Mouse (Mus musculus) intestine, embryonic 15.5 days (tissue): ENCODE measurements at regions not wholly inside any gene's neighbourhood (a gene's known extent, or its start where the extent isn't known, plus 50 kb on each side); places are given as distances from the start of the nearest gene placed in this dataset.
A peak's percentile ranks its signal among the peaks of the same experiment; 100 is the strongest.

Experiments
- ATAC-seq: fragments of 200-750 bp; cut with Nextera tagmentation; 2 replicates; pipeline ENCODE4 v1.8.0; 2017; ENCODE audit warnings: moderate TSS enrichment, moderate library complexity
- H3K27ac ChIP-seq: fragments of 300-500 bp; sonication (generic); 2 replicates; pipeline ENCODE4 v1.5.1; 2015; ENCODE audit warnings: mild to moderate bottlenecking, inconsistent platforms
- H3K27me3 ChIP-seq: fragments of 300-500 bp; sonication (generic); replicated peaks from 2 replicates; pipeline ENCODE4 v1.6.1; 2015; ENCODE audit warnings: inconsistent platforms
- H3K36me3 ChIP-seq: fragments of 300-500 bp; sonication (generic); 2 replicates; pipeline ENCODE4 v1.6.1; 2015; ENCODE audit warnings: inconsistent platforms
- H3K4me1 ChIP-seq: fragments of 300-500 bp; sonication (generic); replicated peaks from 2 replicates; pipeline ENCODE4 v1.6.1; 2015; ENCODE audit warnings: inconsistent platforms
- H3K4me2 ChIP-seq: fragments of 300-500 bp; sonication (generic); replicated peaks from 2 replicates; pipeline ENCODE4 v1.6.1; 2015; ENCODE audit warnings: mild to moderate bottlenecking, inconsistent platforms
- H3K4me3 ChIP-seq: fragments of 300-500 bp; sonication (generic); replicated peaks from 2 replicates; pipeline ENCODE4 v1.5.1; 2015; ENCODE audit warnings: inconsistent platforms
- H3K9ac ChIP-seq: fragments of 300-500 bp; sonication (generic); 2 replicates; pipeline ENCODE4 v1.6.1; 2015; ENCODE audit warnings: inconsistent platforms
- H3K9me3 ChIP-seq: fragments of 300-500 bp; sonication (generic); 2 replicates; pipeline ENCODE4 v1.6.1; 2016; ENCODE audit warnings: inconsistent platforms
- WGBS: fragments of 180-500 bp; shearing (Covaris S2); methylation state at CpG from one replicate; pipeline ENCODE4 v1.1.7; 2015; 5-methylcytosine and 5-hydroxymethylcytosine counted together

GRCm38 (mm10) chr19:14736514-14736913 is 138.7 kb upstream of the Tle4 start:
- WGBS: 97% methylated on average over 1 of the region's 1 CpGs
- H3K27ac ChIP-seq: no peak overlapping the region
- H3K4me2 ChIP-seq: no peak overlapping the region
- no peak overlapping the region for H3K4me3 ChIP-seq
- no peak overlapping the region for H3K9ac ChIP-seq
- no peak for ATAC-seq
- H3K36me3 ChIP-seq: no peaks in the 10 kb centered on the region
- H3K4me1 ChIP-seq: no peaks in the 10 kb centered on the region
- no peaks in the 10 kb centered on the region for H3K9me3 ChIP-seq
- no peaks in the 10 kb centered on the region for H3K27me3 ChIP-seq

DNA sequence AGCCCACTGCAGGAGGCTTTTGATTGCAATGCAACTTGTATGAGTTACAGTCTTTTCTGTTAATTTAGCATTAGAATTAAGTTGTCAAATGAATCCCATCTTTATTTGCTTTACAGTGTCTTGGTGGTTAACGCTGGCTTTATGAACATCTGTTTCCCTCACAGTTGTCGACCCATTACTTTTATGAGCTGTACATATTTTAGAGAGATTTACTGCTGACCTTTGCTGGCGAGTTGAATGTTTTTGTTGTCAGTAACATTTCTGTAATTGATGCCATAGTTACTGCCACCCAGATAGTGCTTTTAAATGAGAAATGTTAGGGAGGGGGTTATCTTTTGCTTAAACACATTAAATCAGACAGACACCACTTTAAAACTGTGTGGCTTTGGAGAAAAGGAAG is 127.5 kb upstream of the Tle4 start:
- no peaks in the 10 kb centered on the region for H3K4me1 ChIP-seq
- no peaks in the 10 kb centered on the region for H3K27me3 ChIP-seq
- no peak overlapping the region for H3K27ac ChIP-seq
- H3K9me3 ChIP-seq: no peaks in the 10 kb centered on the region
- no peak overlapping the region for H3K4me3 ChIP-seq
- ATAC-seq: no peak
- H3K9ac ChIP-seq: no peak overlapping the region
- 24% methylated on average over 3 of the region's 3 CpGs for WGBS
- H3K4me2 ChIP-seq: no peak overlapping the region
- no peaks in the 10 kb centered on the region for H3K36me3 ChIP-seq

DNA sequence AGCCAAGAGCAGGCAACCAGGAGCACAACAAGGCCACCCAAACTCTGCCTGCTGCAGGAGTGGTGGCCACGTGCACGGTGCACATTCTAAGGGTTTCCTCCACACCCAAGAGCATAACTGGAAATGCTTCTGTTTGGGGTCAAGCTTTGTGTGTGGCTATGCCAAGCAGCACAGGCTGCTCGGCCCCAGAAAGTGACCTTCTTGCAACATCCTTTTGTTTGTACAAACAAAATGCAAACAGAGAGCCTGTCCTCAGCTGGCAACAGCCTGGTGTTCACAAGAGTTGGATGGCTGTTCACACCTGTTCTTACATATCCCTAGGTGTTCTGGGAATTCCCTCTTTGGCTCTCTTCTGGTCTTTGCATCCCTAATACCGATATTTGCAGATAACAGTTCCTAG is 126.8 kb upstream of the Tle4 start:
- Histone ChIP-seq H3K4me1 (no peaks in the 10 kb centered on the region), H3K27ac (no peak overlapping the region), H3K36me3 (no peaks in the 10 kb centered on the region), H3K9me3 (no peaks in the 10 kb centered on the region), H3K4me2 (no peak overlapping the region), H3K4me3 (no peak overlapping the region), H3K9ac (no peak overlapping the region), H3K27me3 (no peaks in the 10 kb centered on the region)
- ATAC-seq: no peak
- WGBS: 53% methylated on average over 4 of the region's 4 CpGs

DNA sequence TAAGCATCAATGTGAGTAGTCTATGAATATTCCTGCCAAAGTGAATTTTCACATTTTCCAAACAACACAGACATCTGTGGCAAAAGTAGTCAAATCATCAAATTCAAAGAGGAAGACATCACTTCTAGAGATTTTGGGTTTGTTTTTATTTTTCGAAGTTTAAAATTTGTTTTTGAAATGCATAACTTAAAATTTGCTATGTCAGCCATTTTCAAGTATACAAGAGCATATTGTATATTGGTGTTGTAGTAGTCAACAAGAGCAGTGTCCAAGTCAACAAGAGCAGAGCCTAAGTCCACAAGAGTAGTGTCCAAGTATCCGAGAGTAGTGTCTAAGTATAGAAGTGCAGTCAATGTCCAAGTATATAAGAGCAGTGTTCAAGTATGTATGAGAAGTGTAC is 107.9 kb upstream of the Tle4 start:
- H3K27me3 ChIP-seq: no peaks in the 10 kb centered on the region
- no peak overlapping the region for H3K4me3 ChIP-seq
- no peaks in the 10 kb centered on the region for H3K9me3 ChIP-seq
- no peak overlapping the region for H3K9ac ChIP-seq
- no peak overlapping the region for H3K4me2 ChIP-seq
- H3K4me1 ChIP-seq: no peaks in the 10 kb centered on the region
- ATAC-seq: no peak
- no peaks in the 10 kb centered on the region for H3K36me3 ChIP-seq
- WGBS: 93% methylated on average over 2 of the region's 2 CpGs
- no peak overlapping the region for H3K27ac ChIP-seq

DNA sequence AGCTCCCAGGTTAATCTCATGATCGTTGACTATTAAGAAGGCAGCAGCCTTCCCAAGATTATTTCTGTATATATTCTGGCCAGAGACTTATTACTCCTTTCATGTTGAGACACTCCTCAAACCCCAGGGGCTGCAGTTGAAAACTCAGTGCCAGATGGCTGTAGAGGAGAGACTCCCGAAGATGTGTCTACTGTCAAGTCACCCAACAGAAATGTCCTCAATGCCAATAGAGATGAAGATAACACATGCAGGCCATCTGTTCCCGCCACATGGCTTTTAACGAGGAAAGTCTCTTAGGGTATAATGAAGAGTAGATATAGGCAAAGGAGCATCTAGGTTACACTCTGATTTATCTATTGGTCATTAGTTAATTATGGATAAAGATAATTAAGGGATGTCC is 103.3 kb upstream of the Tle4 start:
- ATAC-seq: no peak
- no peaks in the 10 kb centered on the region for H3K36me3 ChIP-seq
- no peak overlapping the region for H3K4me2 ChIP-seq
- no peak overlapping the region for H3K27ac ChIP-seq
- H3K9me3 ChIP-seq: no peaks in the 10 kb centered on the region
- H3K4me1 ChIP-seq: no peaks in the 10 kb centered on the region
- WGBS: 92% methylated on average over 4 of the region's 4 CpGs
- H3K4me3 ChIP-seq: no peak overlapping the region
- H3K27me3 ChIP-seq: no peaks in the 10 kb centered on the region
- no peak overlapping the region for H3K9ac ChIP-seq

DNA sequence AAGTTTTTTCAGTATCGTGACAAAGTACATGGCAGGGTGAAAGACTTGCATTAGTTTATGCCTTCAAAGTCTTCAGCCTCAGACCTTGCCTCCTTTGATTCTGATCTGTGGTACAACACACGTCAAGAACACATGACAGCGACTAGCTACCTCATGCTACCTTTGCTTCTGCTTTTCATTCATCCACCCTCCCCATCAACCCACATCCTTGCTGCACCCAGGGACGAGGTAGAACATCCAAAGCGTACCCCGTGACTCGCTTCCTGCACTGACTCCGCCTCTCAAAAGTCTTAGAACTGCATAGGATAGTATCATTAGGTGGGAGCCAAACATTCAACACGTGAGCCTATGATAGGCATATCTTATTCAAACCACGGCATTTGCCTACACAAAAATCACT is 97.5 kb upstream of the Tle4 start:
- no peaks in the 10 kb centered on the region for H3K36me3 ChIP-seq
- H3K4me1 ChIP-seq: no peaks in the 10 kb centered on the region
- WGBS: 93% methylated on average over 10 of the region's 10 CpGs
- ATAC-seq: no peak
- no peaks in the 10 kb centered on the region for H3K27me3 ChIP-seq
- H3K4me3 ChIP-seq: no peak overlapping the region
- no peak overlapping the region for H3K27ac ChIP-seq
- H3K9me3 ChIP-seq: no peaks in the 10 kb centered on the region
- no peak overlapping the region for H3K4me2 ChIP-seq
- no peak overlapping the region for H3K9ac ChIP-seq

GRCm38 (mm10) chr19:14692183-14692582 is 94.3 kb upstream of the Tle4 start:
- no peaks in the 10 kb centered on the region for H3K36me3 ChIP-seq
- no peaks in the 10 kb centered on the region for H3K27me3 ChIP-seq
- no peak overlapping the region for H3K4me3 ChIP-seq
- ATAC-seq: no peak
- H3K4me1 ChIP-seq: no peaks in the 10 kb centered on the region
- H3K27ac ChIP-seq: no peak overlapping the region
- H3K9ac ChIP-seq: no peak overlapping the region
- H3K4me2 ChIP-seq: no peak overlapping the region
- no peaks in the 10 kb centered on the region for H3K9me3 ChIP-seq

- H3K27ac ChIP-seq: no peak overlapping the region
- WGBS: 84% methylated on average over 1 of the region's 1 CpGs
These were observed 87.8 kb upstream of the Tle4 start for GRCm38 (mm10) chr19:14685628-14686027.

GRCm38 (mm10) chr19:14684669-14685068 is 86.8 kb upstream of the Tle4 start:
- Histone ChIP-seq H3K27ac (no peak overlapping the region), H3K4me1 (no peaks in the 10 kb centered on the region), H3K9me3 (no peaks in the 10 kb centered on the region), H3K36me3 (no peaks in the 10 kb centered on the region), H3K9ac (no peak overlapping the region), H3K4me2 (no peak overlapping the region), H3K4me3 (no peak overlapping the region), H3K27me3 (no peaks in the 10 kb centered on the region)
- ATAC-seq: no peak
- 67% methylated on average over 3 of the region's 3 CpGs for WGBS

More at GRCm38 (mm10) chr19:14685628-14686027, 87.8 kb upstream of the Tle4 start:
- Histone ChIP-seq H3K9me3 (no peaks in the 10 kb centered on the region), H3K9ac (no peak overlapping the region), H3K4me1 (no peaks in the 10 kb centered on the region), H3K36me3 (no peaks in the 10 kb centered on the region), H3K4me3 (no peak overlapping the region), H3K4me2 (no peak overlapping the region), H3K27me3 (no peaks in the 10 kb centered on the region)
- peak; percentile 65 for ATAC-seq

- Histone ChIP-seq H3K27ac (no peak overlapping the region), H3K36me3 (no peaks in the 10 kb centered on the region), H3K4me2 (peak overlapping the region; percentile 5; the same call in 1 of the 2 replicates), H3K9me3 (no peaks in the 10 kb centered on the region), H3K27me3 (no peaks in the 10 kb centered on the region), H3K4me3 (no peak overlapping the region), H3K9ac (no peak overlapping the region), H3K4me1 (no peaks in the 10 kb centered on the region)
- 46% methylated on average over 11 of the region's 11 CpGs for WGBS
- ATAC-seq: no peak
These were observed 83.5 kb upstream of the Tle4 start for GRCm38 (mm10) chr19:14681306-14681705.

GRCm38 (mm10) chr19:14679776-14680175 is 81.9 kb upstream of the Tle4 start:
- no peaks in the 10 kb centered on the region for H3K4me1 ChIP-seq
- H3K4me2 ChIP-seq: no peak overlapping the region
- no peaks in the 10 kb centered on the region for H3K27me3 ChIP-seq
- no peak overlapping the region for H3K9ac ChIP-seq
- 97% methylated on average over 2 of the region's 2 CpGs for WGBS
- no peaks in the 10 kb centered on the region for H3K9me3 ChIP-seq
- no peaks in the 10 kb centered on the region for H3K36me3 ChIP-seq
- H3K4me3 ChIP-seq: no peak overlapping the region
- no peak overlapping the region for H3K27ac ChIP-seq
- no peak for ATAC-seq

DNA sequence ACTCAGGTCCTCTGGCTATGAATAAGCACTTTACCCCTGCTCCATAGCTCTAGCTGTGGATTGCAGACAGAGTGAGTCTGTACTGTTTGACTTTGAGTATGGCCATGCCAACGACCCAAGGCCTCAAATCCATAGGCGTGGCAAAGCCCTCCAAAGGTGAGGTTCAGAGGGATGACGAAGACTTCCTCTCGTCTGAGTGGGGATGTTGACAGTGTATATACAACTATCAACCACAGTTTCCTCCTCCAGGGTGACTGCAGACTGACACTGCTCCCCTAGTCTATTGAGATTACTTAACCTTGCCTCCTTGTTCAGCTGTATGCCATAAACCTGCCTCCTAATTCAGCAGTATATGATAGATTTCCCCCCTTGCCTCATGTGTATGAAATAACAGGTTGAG is 80.7 kb upstream of the Tle4 start:
- 70% methylated on average over 4 of the region's 4 CpGs for WGBS
- no peak for ATAC-seq
- no peak overlapping the region for H3K4me3 ChIP-seq

DNA sequence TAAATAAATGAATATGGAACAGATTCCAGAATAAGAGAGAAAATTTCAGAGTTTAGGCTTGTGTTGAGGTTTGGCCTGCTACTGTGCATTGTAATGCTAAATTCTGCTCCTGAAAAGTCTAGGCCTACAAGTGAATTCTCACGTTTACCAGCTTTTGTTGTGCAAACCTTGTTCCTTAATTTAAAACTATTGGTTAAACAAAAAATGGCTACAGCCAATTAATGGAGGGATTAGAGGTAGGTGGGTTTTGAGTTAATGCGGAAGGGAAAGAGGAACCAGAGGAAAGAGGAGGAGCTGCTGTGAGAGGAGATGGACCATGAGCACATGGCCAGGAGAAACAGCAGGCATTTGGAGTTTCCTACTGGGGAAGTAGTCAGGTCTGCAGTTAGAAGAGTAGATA is 79.1 kb upstream of the Tle4 start:
- Histone ChIP-seq H3K4me1 (no peaks in the 10 kb centered on the region), H3K9ac (no peak overlapping the region), H3K27ac (no peak overlapping the region), H3K4me2 (no peak overlapping the region), H3K27me3 (no peaks in the 10 kb centered on the region), H3K9me3 (no peaks in the 10 kb centered on the region), H3K36me3 (no peaks in the 10 kb centered on the region), H3K4me3 (no peak overlapping the region)
- no peak for ATAC-seq
- 83% methylated on average over 2 of the region's 2 CpGs for WGBS

More for the DNA sequence above, 80.7 kb upstream of the Tle4 start:
- H3K9me3 ChIP-seq: no peaks in the 10 kb centered on the region
- no peaks in the 10 kb centered on the region for H3K27me3 ChIP-seq
- no peaks in the 10 kb centered on the region for H3K36me3 ChIP-seq
- H3K4me2 ChIP-seq: no peak overlapping the region
- H3K27ac ChIP-seq: no peak overlapping the region
- no peak overlapping the region for H3K9ac ChIP-seq
- H3K4me1 ChIP-seq: no peaks in the 10 kb centered on the region

DNA sequence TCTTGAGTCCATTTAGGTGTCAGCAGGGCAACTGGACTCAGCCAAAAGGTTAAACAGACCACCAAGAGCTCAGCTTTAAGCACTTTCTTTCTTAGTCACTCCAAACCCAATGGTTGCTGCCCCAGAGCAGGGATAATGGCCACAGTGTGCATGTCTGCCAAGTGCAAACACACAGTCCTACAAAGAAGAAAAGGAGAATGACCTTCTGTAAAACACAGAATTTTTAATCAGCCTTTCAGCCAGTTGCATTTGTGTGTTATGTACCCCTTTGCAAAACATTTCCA is 72.9 kb upstream of the Tle4 start:
- H3K36me3 ChIP-seq: no peaks in the 10 kb centered on the region
- H3K4me2 ChIP-seq: no peak overlapping the region
- no peak for ATAC-seq
- no peak overlapping the region for H3K4me3 ChIP-seq
- H3K4me1 ChIP-seq: no peaks in the 10 kb centered on the region
- no peaks in the 10 kb centered on the region for H3K27me3 ChIP-seq
- no peak overlapping the region for H3K27ac ChIP-seq
- no peaks in the 10 kb centered on the region for H3K9me3 ChIP-seq
- H3K9ac ChIP-seq: no peak overlapping the region
